Mouse (Mus musculus) left cerebral cortex, adult 8-10 months (tissue): ENCODE data around the gene 1700024B05Rik. TPM values are rescaled to one million over a fixed set of nuclear protein-coding genes. Genes with fewer than 3 reads are reported as not detected.
"Not testable (repeated sequence)": the region's sequence is repeated elsewhere in the genome, so short reads cannot be mapped to it uniquely, and the experiment has no call there.

Experiments
- DNase-seq, 2 experiments: peaks; one replicate each; pipeline ENCODE4 v3.0.0; 2022; ENCODE audit warnings: low spot score in 2 of 2
- total RNA-seq, 4 experiments: library from RNA; stranded (reverse); gene quantifications; 2 replicates each; pipeline ENCODE4 v1.2.4; 2022

The 1700024B05Rik gene
- not detected for total RNA-seq

GRCm38 (mm10) chr14:41943695-41944094 is at the start of gene 1700024B05Rik:
TSS of gene 1700024B05Rik (plus strand) at chr14:41943995.
- DNase-seq = not testable (repeated sequence)

DNA sequence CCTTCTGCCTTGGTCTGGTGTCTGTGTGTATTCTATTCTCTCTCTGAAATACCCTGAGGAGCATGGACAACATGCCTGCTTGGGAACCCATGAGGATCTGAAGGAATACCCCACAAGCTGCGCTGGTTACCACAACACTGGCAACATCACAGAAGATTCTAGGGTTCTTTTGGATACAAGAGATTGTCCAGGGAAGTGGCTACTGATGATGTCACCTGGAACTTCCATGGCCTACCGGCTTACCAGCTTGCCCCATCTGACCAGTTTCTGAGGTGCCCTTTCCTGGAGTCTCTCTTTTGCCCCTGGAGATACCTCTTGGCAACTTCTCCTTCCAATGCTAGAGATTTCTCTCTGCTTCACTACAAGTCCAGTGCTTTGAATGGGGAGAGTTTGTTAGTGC is 36.6 kb upstream of the 1700024B05Rik start, which contains the start of gene Gm7980:
Gene Gm7980, minus strand, starts transcription at position 101 of the 400 bp plus-strand sequence.
- DNase-seq = not testable (repeated sequence)

- not testable (repeated sequence) for DNase-seq
Measured at GRCm38 (mm10) chr14:41924649-41925048, 19.1 kb upstream of the 1700024B05Rik start, which contains the start of gene 1700049E17Rik1. TSS of gene 1700049E17Rik1 (plus strand) at chr14:41924949.

GRCm38 (mm10) chr14:41964095-41964494 is 20.3 kb downstream of the 1700024B05Rik start:
- not testable (repeated sequence) for DNase-seq

GRCm38 (mm10) chr14:41967827-41968226 is 24.0 kb downstream of the 1700024B05Rik start, which contains the start of gene Gm6401:
TSS of gene Gm6401 (minus strand) at chr14:41967927.
- DNase-seq = not testable (repeated sequence)

- DNase-seq = not testable (repeated sequence)
Measured at GRCm38 (mm10) chr14:41968596-41968995, 24.8 kb downstream of the 1700024B05Rik start.

DNA sequence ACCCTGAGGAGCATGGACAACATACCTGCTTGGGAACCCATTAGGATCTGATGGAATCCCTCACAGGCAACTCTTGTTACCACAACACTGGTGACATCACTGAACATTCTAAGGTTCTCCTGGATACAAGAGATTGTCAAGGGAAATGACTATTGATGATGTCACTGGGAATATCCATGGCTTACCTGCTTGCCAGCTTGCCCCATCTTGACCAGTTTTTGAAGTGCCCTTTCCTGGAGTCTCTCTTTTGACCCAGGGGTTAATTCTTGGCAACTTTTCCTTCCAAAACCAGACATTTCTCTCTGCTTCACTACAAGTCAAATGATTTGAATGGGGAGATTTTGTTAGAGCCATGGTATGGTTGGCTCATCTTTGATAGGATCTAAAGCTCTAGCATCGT is 39.4 kb downstream of the 1700024B05Rik start, which contains the start of gene Gm3543:
Gene Gm3543, minus strand, starts transcription at position 101 of the 400 bp plus-strand sequence.
- DNase-seq = not testable (repeated sequence)

Other genes starting within 250 kb of the 1700024B05Rik start
- gene Gm8068, start 242.1 kb upstream of the 1700024B05Rik start, total RNA-seq = not detected
- not detected for gene Gm7929, start 193.4 kb upstream of the 1700024B05Rik start, total RNA-seq
- not detected for gene Gm47189, start 171.6 kb upstream of the 1700024B05Rik start, total RNA-seq
- gene Gm7980, start 36.7 kb upstream of the 1700024B05Rik start, total RNA-seq = not detected
- not detected for gene 1700049E17Rik1, start 19.0 kb upstream of the 1700024B05Rik start, total RNA-seq
- gene Gm6401, start 23.9 kb downstream of the 1700024B05Rik start, total RNA-seq = not detected
- gene Gm3543, start 39.3 kb downstream of the 1700024B05Rik start, total RNA-seq = 1 to 10 TPM in 1 of 4 experiments, under 1 TPM in 1, not detected in 2; 0.95 to 2.5 TPM
- gene Gm7951, start 173.4 kb downstream of the 1700024B05Rik start, total RNA-seq = not detected
- not detected for gene Gm17027, start 218.6 kb downstream of the 1700024B05Rik start, total RNA-seq
- 1 to 10 TPM in 2 of 4 experiments, under 1 TPM in 1, not detected in 1; 0.85 to 2.8 (median 1.4) TPM for gene Gm3573, start 246.8 kb downstream of the 1700024B05Rik start, total RNA-seq